Mouse (Mus musculus): ENCODE results near the gene Erfe.

Erfe gene

DNA sequence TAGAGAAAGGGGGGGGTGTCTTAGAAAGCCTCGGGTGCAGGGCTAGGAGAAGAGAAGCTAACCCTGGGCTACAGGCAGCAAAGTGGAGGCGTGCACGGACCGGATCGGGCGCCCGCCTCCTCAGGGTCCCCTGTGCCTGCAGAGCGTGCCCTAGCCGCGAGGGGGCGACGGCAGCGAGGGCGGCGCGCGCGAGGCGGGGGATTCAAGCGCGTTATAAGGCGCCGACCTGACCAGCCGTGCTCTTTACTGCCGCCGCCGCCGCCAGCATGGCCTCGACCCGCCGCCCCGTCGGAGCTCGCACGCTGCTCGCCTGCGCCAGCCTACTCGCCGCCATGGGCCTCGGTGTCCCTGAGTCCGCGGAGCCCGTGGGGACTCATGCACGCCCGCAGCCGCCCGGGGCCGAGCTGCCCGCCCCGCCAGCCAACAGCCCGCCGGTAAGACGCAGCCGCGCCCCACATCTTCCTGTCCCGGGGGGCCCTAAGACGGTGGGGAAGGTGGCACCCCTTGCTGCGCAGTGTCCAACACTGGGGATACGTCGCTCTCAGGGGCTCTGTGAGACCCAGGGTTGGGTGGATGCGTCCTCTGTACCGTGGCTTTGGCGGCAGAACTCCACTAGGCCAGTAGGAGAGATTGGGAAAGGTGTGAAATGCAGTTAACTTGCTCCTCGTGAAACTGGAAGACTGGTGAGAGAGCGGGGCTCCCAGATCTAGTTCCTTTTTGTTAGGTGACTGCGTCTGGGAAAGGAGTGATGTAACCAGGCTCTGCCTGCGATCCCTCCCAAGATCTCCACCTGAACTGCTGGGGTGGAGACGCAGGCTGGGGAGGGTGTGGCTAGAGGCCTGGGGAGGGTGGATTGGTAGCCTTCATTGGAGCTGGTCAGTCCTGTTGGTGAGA lies at the start of gene Erfe:
TSS of gene Erfe (plus strand) at position 216 of the 894 bp plus-strand sequence.
- DNase-seq (ENCODE audit: low spot score): peak; percentile 27

DNA sequence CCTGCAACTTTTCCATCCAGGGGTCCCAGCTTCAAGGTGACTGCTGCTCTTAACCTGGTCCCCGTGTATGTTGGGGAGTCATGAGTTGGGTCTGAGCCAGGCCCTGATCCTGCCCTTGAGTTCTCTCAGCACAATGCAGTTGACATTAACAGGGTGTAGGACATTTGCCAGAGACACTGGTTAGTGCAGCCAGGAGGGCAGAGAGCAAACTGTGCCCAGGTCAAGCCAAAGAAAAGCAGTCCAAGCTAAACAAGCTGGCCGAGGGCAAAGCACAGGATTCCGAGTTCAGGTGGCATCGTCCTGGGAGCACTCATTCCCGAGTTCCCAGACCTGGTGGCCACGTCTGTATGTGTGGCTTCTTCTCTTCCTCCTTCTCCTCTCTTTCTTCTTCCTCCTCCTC lies 48.6 kb upstream of the Erfe start:
- no peak for DNase-seq (ENCODE audit: low spot score)

DNA sequence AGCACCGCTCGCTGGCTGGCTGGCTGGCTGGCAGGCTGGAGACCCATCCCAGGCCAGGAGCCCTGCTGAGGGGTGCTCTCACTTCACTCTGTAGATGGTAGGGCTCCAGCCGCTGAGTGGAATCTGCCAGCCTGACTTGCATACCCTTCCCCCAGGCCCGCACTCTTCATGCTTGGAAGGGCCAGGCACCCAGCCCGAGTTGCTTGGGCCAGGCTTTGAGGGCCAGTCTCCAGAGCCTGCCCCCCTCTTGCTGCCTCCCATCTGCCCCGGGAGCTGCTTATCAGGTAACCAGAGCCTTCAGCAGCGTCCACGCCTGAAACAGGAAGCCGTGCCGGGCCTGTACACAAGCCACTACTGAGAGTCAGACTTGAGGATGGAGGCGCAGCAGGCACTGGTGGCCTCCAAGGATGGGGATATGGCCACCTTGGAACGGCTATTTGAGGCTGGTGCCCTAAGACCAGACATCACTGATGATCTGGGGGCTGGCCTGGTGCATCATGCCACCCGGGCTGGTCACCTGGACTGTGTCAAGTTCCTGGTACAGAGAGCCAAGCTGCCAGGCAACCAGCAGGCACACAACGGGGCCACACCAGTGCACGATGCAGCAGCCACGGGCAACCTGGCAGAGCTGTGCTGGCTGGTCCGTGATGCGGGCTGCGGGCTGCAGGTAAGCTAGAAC lies 44.3 kb upstream of the Erfe start, which contains the start of gene Espnl:
TSS of gene Espnl (plus strand) at position 316 of the 679 bp plus-strand sequence.
- DNase-seq (ENCODE audit: low spot score): no peak

DNA sequence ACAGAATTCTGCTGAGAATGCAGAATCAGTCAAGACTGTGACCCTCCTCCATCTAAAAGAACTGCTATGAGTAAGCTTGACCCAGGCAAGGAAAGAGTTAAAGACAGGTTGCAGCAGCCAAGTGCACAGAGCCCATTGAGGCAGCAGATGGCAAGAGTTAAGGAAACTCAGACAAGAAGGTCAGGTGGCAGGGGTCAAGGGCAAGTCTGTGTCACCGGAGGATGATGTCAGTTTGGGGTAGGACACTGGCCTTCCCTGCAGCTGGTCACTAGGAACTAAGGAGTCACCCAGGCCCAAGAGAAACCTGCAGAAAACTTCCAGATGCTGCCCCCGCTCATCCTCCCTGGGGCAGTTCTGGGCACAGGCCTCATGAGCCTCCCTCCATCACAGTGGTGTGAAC lies 41.6 kb upstream of the Erfe start:
- no peak for DNase-seq (ENCODE audit: low spot score)

DNA sequence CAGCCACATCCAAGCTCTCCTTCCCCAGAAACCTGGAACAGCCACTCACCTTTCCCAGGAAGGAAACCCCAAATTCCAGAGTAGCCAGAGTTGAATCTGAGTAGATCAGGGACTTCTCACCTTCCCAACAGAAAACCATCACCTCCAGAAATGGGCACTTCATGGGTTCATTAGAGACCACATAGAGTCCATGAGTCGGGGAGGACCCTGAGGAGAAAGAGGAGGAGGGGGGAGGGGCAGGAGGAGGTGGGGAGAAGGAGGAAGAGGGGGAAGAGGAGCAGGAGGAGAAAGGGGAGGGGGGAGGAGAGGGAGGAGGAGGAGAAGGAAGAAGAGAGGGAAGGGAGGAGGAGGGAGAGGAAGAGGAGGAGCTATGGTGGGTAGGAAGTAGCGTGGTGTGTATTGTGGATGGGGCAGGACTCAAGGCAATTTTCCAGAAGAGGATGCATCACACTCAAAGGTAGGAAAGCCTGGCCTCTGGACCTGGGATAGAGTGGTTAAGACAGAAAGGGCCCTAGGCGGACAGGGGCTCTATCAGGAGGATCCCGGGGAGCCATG lies 40.7 kb upstream of the Erfe start:
- DNase-seq (ENCODE audit: low spot score): no peak

DNA sequence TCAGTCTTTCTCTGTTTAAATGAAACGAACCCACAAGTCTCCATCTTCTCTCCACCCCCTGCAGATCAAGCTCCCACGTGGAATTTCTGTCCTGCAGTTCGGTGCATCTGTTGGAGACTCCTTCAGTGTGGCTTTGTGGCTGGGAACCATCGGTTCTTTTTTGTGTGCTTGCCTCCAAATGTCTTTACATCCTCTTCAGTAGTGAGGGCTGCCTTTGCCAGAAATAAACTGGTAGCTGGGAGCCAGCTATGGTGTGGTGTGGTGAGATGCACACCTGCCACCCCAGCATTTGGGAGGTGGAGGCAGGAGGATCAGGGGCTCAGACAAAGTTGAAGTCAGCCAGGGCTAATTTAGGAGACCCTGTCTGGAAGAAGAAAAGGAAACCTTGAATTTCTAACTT lies 34.1 kb upstream of the Erfe start:
- no peak for DNase-seq (ENCODE audit: low spot score)

DNA sequence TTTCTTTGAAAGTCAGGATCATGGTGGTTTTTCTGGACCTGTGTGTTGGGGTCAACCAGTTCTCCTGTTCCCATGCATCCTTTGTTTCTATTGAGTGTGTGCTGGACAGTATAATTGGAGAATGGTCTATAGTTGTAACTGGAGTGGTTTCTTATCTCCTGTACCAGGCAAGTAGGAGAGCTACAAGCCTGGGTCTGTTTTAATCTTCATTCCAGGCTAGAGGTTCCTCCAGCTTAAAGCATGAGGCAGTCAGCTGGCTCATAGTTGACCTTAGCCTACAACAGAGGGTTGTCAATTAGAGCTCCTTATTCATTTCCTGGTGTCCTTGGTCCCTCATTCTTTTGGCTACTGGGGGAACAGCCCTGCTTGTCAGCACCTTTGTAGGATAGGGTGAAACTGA lies 32.6 kb upstream of the Erfe start:
- DNase-seq (ENCODE audit: low spot score): no peak

DNA sequence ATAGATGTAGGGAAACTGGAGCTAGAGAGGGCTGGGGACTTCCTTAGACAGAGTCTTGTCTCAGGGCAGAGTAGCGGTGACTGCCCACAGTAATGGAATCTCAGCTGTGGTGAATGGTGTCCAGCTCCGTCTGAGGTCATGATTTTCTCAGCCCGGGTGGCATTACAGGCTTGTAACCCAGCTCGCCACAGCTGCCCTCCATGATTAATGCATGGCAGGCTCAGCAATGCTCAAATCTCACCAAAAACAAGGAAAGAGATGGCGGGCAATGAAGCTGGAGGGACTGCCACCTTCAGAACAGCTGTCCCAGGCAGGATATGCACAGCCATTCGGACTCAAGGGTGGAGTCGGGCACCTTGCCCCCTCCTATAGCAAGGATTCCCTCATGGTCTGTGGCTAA lies 28.9 kb upstream of the Erfe start:
- no peak for DNase-seq (ENCODE audit: low spot score)

DNA sequence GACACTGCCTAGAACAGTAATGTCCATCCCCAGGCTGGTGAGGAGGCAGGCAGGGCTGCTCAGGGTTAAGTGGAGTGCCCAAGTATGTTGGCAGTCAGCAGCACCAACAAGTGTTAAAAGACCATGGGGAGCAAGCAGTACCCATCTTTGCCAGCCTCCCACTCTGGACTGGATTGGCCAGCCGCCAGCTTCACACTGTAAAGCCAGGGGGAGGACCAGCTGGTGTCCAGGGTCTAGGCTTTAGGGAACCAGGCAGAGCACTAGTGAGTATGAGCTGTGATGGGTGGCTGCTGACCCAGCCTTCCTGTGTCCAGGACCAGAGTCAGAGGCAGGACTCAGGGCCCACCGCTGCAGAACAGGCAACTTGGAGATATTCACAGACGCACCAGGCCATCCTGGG lies 22.2 kb upstream of the Erfe start:
- DNase-seq (ENCODE audit: low spot score): no peak

DNA sequence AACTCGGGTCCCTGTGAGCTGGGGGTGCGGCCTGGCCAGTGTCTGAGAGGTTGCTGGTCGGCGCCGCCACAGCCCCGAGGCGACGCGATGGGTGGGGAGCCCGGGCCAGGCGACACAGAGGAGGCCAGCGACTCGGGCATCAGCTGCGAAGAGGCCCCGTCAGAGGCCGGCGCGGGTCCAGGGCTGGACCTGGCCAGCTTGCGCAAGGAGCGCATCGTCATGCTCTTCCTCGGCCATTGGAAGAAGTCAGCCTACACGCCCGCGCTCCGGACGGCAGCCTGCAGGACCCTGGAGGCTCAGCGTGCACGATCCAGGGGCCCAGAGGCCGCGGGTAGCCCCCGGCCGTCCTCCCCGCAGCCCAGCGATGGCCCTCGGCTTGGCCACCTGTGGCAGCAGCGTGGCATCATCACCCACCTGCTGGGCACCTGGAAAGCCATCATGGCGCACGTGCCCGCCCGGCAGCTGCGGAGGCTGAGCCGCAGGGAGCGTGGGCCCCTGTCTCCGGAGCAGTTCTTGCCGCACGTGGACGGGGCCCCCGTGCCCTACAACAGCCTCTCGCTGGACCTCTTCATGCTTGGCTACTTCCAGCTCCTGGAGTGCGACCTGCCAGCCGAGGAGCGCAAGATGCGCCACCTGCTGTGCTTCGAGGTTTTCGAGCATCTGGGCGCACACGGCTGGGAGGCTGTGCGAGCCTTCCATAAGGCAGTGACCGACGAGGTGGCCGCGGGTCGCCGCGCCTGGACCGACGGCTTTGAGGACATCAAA lies 21.1 kb upstream of the Erfe start:
- no peak for DNase-seq (ENCODE audit: low spot score)

DNA sequence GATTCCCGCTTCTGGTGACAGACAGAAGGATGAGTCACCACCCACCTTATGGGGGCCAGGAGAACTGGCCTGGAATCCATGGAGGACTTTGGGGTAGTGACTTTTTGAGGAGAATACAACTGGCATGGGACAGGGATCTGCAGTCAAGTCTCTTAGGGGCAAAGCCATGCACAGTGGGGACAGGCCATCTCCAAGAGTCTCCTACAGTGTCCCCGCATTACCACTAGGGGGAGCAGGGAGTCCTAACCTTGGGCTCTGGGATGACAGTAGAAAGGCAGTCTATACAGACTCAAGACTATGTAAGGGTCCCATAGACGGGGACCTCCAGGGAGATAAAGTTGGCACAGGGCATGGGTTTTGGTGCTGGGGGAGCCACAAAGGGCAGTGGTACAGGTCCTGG lies 19.3 kb upstream of the Erfe start:
- DNase-seq (ENCODE audit: low spot score): no peak

DNA sequence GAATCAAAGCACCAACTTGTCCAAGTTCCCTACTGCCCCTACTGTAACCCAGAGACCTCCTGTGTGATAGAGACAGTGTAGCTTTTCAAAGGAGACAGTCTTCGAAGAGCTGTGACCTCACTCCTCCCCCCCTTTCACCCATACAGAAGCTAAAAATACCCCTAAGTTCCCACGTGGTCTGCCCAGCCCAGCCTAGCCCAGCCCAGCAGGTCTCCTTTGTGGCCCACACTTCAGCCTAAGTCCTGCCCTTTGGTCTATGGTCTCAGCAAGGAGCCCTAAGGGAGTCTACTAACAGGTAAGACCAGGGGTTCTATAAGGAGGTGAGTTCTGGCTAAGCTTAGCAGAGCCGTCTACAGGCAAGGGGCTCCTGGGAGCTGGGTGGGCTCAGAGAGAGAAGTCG lies 15.4 kb upstream of the Erfe start, which contains the start of gene Klhl30:
TSS of gene Klhl30 (plus strand) at position 176 of the 400 bp plus-strand sequence.
- no peak for DNase-seq (ENCODE audit: low spot score)

DNA sequence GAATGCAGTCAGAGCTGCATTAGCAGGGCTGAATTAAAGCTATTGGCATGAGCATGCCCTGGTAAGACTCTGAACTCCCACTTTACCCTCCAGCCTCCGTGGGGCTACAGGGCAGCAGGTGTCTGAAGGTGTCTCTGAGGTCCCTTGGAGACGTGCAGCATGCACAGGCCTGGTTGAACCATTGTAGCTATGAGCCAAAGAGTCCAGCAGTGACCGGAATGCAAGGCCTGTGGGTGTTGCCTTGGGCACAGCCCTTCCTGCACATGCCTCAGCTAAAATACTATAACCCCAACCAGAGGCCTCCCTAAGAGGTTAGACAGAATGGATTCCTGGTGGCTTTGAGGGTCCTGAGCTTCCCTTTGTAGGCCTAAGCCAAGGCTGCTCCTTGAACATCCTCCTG lies 15.0 kb upstream of the Erfe start:
- DNase-seq (ENCODE audit: low spot score): no peak

DNA sequence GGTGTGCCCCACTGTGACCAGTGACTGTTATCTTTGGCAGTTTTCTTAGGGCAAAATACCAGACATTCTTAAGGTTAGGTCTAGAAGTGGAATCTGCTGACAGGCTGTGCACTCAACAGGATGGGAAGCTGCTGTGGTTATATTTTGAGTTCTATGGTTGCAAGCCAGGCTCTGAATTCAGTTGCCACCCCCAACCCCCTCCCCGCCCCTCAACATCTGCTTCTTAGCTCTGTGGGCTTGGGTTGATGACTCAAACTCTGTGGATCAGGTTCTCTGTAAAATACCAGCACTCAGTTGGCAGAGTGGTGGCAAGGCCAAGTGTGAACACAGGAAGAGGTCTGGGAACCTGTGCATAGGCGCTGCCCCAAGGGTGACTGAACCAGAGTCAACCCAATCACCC lies 14.0 kb upstream of the Erfe start:
- no peak for DNase-seq (ENCODE audit: low spot score)

DNA sequence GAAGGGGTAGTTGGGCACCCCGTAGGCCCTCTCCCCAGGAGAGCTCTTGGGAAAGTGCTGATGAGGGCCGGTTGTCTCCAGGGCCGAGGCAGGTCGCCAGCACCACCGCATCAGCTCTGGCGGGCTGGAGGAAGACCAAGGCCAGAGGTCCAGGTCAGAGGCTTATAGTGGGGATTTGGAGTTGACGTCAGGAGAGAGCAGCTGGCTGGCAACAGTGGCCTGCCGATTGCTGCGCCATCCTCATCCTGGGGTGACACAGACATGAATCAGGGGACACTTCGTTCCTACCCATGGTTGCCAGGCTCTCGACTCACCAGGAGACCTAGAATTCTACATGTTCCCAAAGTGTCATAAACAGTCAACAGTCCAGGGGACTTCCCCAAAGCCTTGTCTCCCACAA lies 10.1 kb upstream of the Erfe start:
- DNase-seq (ENCODE audit: low spot score): no peak

DNA sequence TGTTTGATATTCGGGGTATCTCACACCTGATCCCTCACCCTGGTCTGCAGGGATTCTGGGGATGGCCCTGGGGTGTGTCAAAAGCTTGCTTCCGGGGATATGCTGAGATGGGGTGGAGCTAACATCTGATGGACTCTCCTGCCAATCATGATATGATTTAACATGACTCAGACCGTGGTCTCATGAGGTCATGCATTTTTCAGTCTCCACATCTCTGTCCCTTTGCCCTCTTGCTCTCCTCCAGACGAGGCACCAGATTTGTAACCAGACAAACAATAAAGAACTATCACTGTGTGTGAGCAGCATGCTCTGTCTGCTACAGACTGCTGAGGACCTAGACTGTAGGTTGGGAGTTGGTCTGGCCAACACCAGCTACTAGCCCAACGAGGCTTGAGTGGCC lies 4.1 kb upstream of the Erfe start:
- DNase-seq (ENCODE audit: low spot score): no peak

DNA sequence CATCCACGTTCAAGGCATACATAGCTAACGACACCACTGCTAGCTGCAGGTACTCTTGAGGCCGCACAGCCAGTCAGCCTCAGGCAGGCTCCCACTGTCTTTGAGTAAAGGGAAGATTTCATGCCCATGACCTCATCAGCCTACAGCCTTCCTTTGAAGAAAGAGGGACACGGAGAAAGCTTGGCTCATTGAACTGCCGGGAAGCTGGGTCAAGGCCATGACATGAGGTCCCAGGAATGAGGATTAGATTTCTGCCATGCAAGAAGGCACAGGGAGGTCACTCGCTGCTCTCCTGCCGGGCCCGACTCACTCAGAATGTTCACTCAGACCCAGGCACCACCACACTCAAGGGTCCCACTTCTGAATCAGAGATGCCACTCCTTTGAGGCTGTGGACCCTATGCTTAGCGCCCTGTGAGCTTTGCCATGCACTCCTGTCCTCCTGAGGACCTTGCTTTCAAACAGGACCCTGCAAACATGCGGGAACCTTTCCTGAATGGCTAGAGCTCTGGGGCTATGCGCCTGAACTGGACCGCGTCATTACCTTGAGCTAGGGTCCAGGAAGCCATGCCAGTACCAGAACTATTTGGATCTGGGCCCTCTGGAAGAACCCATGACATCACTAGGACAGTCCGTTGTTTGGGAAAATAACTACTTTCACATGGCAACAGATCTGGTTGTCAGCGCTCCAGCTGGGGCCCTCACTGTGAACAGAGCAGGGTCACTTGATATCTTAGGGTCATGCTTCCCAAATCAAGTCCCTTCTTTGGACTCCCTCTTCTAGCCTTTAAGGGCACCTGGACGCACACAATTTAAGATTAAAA lies 1.2 kb upstream of the Erfe start:
- no peak for DNase-seq (ENCODE audit: low spot score)

DNA sequence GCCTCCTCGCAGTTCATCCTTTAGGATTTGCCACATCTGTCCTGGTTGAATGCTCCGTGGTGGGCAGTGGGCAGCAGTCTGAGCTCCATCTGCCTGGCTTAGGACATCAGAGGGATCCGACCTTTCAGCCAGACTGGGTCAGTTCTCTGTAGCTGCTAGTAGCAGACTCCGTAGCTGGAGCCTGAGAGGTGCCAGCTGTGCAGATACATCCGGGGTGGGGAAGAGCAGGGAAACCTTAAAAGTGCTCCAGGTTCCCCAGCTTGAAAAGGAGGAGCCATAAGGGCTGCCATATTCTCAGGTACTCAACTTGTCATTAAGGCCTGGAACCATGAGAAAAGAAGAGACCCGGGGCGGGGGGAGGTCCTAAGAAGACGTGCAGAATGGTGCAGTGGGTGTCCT lies 415 bp upstream of the Erfe start:
- no peak for DNase-seq (ENCODE audit: low spot score)

DNA sequence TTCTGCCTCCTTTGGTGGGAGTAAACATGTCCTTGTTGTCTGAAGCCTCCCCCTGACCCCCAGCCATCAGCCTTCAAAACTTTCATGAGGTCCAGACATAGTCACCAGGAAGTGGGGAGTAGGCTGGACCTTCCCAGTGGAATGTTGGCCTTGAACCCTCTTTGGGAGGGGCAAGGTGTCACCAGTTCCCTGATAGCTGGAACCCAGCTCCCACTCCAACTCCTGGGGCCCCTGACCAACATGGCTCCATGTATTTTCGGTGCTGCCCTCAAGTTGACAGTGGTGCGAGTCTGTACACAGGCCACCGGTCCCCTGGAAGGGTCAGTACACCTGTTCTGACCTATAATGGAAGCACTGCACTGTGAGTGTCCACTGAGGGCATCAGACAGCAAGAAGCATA lies 1.1 kb downstream of the Erfe start:
- DNase-seq (ENCODE audit: low spot score): no peak

DNA sequence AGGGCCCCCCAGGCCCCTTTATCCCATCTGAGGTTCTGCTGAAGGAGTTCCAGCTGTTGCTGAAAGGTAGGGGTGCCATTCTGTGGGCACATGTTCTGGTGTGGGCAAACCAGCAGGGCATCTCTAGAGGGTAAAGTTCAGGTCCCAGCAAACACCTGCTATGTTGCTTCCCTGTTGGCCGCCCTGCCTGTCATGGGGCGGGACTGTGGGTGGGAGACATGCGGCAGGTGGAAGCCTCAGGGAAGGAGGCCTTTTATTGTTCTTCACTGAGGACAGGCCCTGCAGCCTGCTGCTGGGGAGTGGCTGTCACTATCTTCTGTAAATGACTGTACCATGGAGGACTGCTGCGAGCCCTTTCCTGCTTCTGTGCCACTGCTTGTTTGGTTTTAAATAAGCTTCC lies 3.2 kb downstream of the Erfe start:
- no peak for DNase-seq (ENCODE audit: low spot score)

DNA sequence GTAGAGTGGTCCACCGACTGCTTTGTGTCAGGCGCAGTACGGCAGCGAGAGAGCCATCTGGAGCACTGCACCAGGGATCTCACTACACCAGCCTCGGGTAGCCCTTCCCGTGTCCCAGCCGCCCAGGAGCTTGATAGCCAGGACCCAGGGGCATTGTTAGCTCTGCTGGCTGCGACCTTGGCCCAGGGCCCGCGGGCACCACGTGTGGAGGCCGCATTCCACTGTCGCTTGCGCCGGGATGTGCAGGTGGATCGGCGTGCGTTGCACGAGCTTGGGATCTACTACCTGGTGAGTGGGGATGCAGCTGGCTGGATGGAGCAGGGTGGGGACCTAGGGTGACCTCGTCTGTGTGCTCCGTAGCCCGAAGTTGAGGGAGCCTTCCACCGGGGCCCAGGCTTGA lies 3.8 kb downstream of the Erfe start:
- DNase-seq (ENCODE audit: low spot score): no peak

All from ovary, adult 18-20 months (tissue).